Mouse (Mus musculus) forebrain, embryonic 15.5 days (tissue): ENCODE results near the gene Depdc1b. TPM values are rescaled to one million over a fixed set of nuclear protein-coding genes. Genes with fewer than 3 reads are reported as not detected.

ENCODE experiments used
- ATAC-seq: fragments of 200-750 bp; cut with Nextera tagmentation; replicated peaks from 2 replicates; pipeline ENCODE4 v1.8.0; 2017; ENCODE audit warnings: mild to moderate bottlenecking, moderate TSS enrichment, moderate library complexity
- H3K27ac ChIP-seq: fragments of 300-500 bp; sonication (generic); replicated peaks from 2 replicates; pipeline ENCODE4 v1.5.1; 2015; ENCODE audit warnings: mild to moderate bottlenecking, inconsistent platforms
- H3K27me3 ChIP-seq: fragments of 300-500 bp; sonication (generic); 2 replicates; pipeline ENCODE4 v1.6.1; 2015; ENCODE audit warnings: inconsistent platforms
- H3K36me3 ChIP-seq: fragments of 300-500 bp; sonication (generic); 2 replicates; pipeline ENCODE4 v1.6.1; 2015; ENCODE audit warnings: mild to moderate bottlenecking, inconsistent platforms
- H3K4me1 ChIP-seq: fragments of 300-500 bp; sonication (generic); 2 replicates; pipeline ENCODE4 v1.6.1; 2015; ENCODE audit warnings: inconsistent platforms
- H3K4me2 ChIP-seq: fragments of 300-500 bp; sonication (generic); replicated peaks from 2 replicates; pipeline ENCODE4 v1.6.1; 2015; ENCODE audit warnings: mild to moderate bottlenecking, inconsistent platforms
- H3K4me3 ChIP-seq: fragments of 300-500 bp; sonication (generic); 2 replicates; pipeline ENCODE4 v1.5.1; 2015; ENCODE audit warnings: mild to moderate bottlenecking, inconsistent platforms
- H3K9ac ChIP-seq: fragments of 300-500 bp; sonication (generic); replicated peaks from 2 replicates; pipeline ENCODE4 v1.6.1; 2015; ENCODE audit warnings: mild to moderate bottlenecking, inconsistent platforms
- H3K9me3 ChIP-seq: fragments of 300-500 bp; sonication (generic); 2 replicates; pipeline ENCODE4 v1.6.1; 2016; ENCODE audit warnings: inconsistent platforms
- WGBS: fragments of 180-500 bp; shearing (Covaris S2); methylation state at CpG from one replicate; pipeline ENCODE4 v1.1.7; 2015; ENCODE audit warnings: mixed read lengths; 5-methylcytosine and 5-hydroxymethylcytosine counted together
- polyA plus RNA-seq: library from polyadenylated mRNA; unstranded; fragments of >200 nt; fragmentation: Nextera tagmentation; extraction: Ambion mirVana; gene quantifications from 2 replicates; pipeline ENCODE4 v1.2.1, GENCODE M21; 2015

Gene Depdc1b
- polyA plus RNA-seq, 1 experiment from 2014 or later = 7.8 TPM

DNA sequence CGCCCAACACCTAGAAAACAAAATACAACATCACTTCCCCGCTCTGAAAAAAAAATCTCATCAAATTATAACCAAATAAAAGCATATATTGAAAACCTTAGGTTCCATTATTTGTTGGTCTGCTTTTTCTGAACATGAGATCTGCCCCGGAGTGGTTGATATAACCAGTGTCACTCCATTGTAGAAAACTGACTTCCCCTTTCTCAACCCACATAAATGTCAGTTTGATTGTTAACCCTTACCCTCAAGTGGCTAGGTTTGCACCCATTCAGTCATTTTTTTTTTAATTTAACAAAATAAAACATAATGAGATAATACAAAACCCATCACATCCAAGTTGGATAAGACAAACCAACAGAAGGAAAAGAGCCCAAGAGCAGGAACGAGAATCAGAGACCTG lies 25.8 kb upstream of the Depdc1b start:
- ATAC-seq = no peak
- H3K36me3 ChIP-seq = no peaks in the 10 kb centered on the region
- no peak overlapping the region for H3K4me2 ChIP-seq
- H3K4me1 ChIP-seq = no peaks in the 10 kb centered on the region
- H3K27ac ChIP-seq = no peak overlapping the region
- no peak overlapping the region for H3K4me3 ChIP-seq
- no peak overlapping the region for H3K9ac ChIP-seq
- 84% methylated on average over 4 of the region's 4 CpGs for WGBS
- H3K9me3 ChIP-seq = no peaks in the 10 kb centered on the region
- no peaks in the 10 kb centered on the region for H3K27me3 ChIP-seq

DNA sequence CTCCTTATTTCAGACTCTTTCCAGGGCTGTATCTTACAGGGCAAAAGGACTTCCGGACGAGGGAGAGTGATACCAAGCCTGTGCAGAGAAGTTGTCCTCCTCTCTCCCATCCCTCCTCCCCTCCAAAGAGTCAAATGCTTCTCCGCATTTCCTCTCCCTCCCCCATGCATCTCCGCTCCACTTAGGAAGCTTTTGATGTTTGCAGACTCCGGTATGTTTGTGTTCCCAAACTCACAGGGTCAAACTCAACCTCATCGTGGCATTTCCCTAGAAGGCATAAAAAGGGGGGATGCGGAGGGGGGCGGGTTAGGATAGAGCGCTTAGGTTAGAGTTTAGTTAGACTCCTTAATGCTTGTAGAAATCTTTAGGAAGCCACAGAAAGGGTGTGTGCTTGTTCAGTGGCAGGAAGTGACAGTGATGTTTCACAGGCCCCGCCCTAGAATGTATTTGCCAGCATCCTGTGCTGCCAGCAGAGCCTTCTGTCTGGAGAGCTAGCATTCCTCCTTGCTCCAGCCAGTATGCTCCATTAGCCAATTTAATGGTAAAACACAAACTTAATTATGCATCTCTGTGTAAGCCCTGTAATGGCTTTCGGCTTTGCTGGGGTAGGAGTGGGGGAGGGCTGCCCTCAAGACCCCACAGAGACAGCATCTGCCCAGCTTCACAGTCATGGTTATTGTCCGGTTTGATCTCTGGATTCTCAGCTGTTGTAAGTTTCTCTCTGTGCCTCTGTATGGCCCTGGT lies 18.6 kb upstream of the Depdc1b start:
- H3K9me3 ChIP-seq = no peaks in the 10 kb centered on the region
- 29% methylated on average over 12 of the region's 12 CpGs for WGBS
- no peak overlapping the region for H3K27ac ChIP-seq
- no peaks in the 10 kb centered on the region for H3K36me3 ChIP-seq
- no peak overlapping the region for H3K9ac ChIP-seq
- H3K4me3 ChIP-seq = peak overlapping the region; percentile 23
- peak overlapping the region; percentile 32 for H3K4me2 ChIP-seq
- peaks cover 12% of the 10 kb centered on the region for H3K4me1 ChIP-seq
- no peaks in the 10 kb centered on the region for H3K27me3 ChIP-seq
- peak; percentile 79 for ATAC-seq

GRCm38 (mm10) chr13:108298241-108298640 lies 17.9 kb upstream of the Depdc1b start:
- Histone ChIP-seq H3K4me3 (no peak overlapping the region), H3K27ac (no peak overlapping the region), H3K36me3 (no peaks in the 10 kb centered on the region), H3K27me3 (no peaks in the 10 kb centered on the region), H3K4me2 (no peak overlapping the region), H3K9me3 (no peaks in the 10 kb centered on the region), H3K4me1 (peaks cover 12% of the 10 kb centered on the region), H3K9ac (no peak overlapping the region)
- WGBS = 83% methylated on average over 5 of the region's 5 CpGs
- ATAC-seq = no peak

DNA sequence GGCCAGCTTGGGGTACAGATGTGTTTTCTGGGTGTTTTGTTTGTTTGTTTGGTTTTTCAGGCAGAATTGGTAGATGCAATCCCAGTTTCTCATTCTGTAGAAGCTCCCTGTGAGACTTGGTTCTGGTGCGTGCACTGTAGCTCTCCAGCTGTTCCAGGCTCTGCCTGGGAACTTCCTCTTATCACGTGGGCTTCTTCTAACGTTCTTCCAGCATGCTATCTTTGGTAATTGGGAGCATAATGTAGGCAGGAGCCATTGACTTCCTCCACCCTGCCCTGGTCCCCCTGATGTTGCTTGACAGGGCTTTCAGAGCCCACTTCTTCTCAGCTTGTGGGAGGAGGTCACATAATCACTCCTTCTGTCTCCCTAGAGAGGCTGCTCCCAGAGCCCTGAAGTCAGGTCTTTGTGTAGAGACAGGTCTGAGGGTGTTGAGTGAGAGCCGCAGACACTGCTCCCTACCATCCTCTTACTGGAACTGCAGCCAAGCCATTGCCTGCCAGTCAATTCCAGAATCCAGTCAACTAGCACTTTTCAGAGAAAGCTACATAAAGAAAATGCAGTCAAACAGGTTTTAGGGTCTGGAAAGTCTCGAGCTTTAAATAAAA lies 15.7 kb upstream of the Depdc1b start:
- no peak overlapping the region for H3K4me2 ChIP-seq
- H3K27ac ChIP-seq = no peak overlapping the region
- no peaks in the 10 kb centered on the region for H3K36me3 ChIP-seq
- H3K27me3 ChIP-seq = no peaks in the 10 kb centered on the region
- H3K9me3 ChIP-seq = no peaks in the 10 kb centered on the region
- H3K4me3 ChIP-seq = no peak overlapping the region
- peaks cover 12% of the 10 kb centered on the region for H3K4me1 ChIP-seq
- ATAC-seq = no peak
- no peak overlapping the region for H3K9ac ChIP-seq
- 25% methylated on average over 5 of the region's 5 CpGs for WGBS

DNA sequence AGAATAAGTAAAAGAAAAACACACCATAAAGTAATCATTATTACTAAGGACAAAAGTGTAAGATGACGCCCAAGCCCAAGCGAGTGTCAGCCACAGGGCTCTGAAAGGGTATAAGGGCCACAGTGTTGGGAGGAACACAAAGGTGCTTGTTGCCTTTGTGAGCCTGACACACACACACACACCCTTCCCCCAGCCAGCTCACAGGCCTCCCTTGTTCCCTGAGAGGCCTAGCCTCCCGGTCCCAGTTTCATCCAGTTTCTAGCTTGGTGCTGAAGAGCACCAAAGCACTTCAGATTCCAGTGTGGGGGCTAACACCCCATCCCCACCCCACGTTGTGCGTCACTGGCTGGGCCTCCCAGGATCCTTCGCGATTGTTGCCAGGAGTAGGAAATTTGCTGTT lies 14.7 kb upstream of the Depdc1b start:
- no peak overlapping the region for H3K4me3 ChIP-seq
- no peaks in the 10 kb centered on the region for H3K9me3 ChIP-seq
- peaks cover 12% of the 10 kb centered on the region for H3K4me1 ChIP-seq
- H3K4me2 ChIP-seq = no peak overlapping the region
- H3K27me3 ChIP-seq = no peaks in the 10 kb centered on the region
- no peak overlapping the region for H3K27ac ChIP-seq
- 32% methylated on average over 7 of the region's 7 CpGs for WGBS
- no peaks in the 10 kb centered on the region for H3K36me3 ChIP-seq
- ATAC-seq = peak; percentile 52; the same call in 1 of the 2 replicates
- no peak overlapping the region for H3K9ac ChIP-seq

- no peaks in the 10 kb centered on the region for H3K36me3 ChIP-seq
- H3K27me3 ChIP-seq = no peaks in the 10 kb centered on the region
- WGBS = 66% methylated on average over 7 of the region's 7 CpGs
- H3K4me3 ChIP-seq = no peak overlapping the region
- H3K9ac ChIP-seq = no peak overlapping the region
- no peak overlapping the region for H3K27ac ChIP-seq
- H3K9me3 ChIP-seq = no peaks in the 10 kb centered on the region
- no peak overlapping the region for H3K4me2 ChIP-seq
- ATAC-seq = no peak
- H3K4me1 ChIP-seq = peaks cover 3% of the 10 kb centered on the region; the same call in 1 of the 2 replicates
Measured at GRCm38 (mm10) chr13:108302957-108303675, 13.0 kb upstream of the Depdc1b start.

- 87% methylated on average over 1 of the region's 1 CpGs for WGBS
Measured at GRCm38 (mm10) chr13:108303841-108304240, 12.3 kb upstream of the Depdc1b start.

DNA sequence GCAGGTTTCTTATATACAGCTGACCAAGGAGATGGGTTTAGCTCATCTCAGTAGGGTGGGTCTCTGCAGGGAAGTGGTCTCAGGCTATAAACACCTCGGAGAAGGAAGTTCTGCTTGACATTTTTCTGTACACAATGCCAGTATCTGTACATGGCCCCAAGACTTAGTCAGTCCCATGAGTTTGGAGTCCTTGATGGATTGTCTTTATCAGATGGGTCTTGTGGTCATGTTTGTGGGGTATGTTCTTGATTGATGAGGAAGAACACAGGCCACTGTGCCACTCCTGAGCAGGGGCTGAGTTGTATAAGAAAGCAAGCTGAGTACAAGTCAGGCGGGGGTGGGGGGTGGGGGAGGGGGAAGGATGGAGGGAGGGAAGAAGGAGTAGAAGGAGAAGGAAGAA lies 11.5 kb upstream of the Depdc1b start:
- Histone ChIP-seq H3K4me3 (no peak overlapping the region), H3K27me3 (no peaks in the 10 kb centered on the region), H3K36me3 (no peaks in the 10 kb centered on the region), H3K9me3 (no peaks in the 10 kb centered on the region), H3K4me1 (peaks cover 3% of the 10 kb centered on the region; the same call in 1 of the 2 replicates), H3K27ac (no peak overlapping the region), H3K4me2 (no peak overlapping the region), H3K9ac (no peak overlapping the region)
- 56% methylated on average over 2 of the region's 2 CpGs for WGBS
- no peak for ATAC-seq

More at GRCm38 (mm10) chr13:108303841-108304240, 12.3 kb upstream of the Depdc1b start:
- H3K27me3 ChIP-seq = no peaks in the 10 kb centered on the region
- no peaks in the 10 kb centered on the region for H3K36me3 ChIP-seq
- H3K27ac ChIP-seq = no peak overlapping the region
- no peak for ATAC-seq
- no peak overlapping the region for H3K4me3 ChIP-seq
- H3K4me2 ChIP-seq = no peak overlapping the region
- H3K9ac ChIP-seq = no peak overlapping the region
- H3K9me3 ChIP-seq = no peaks in the 10 kb centered on the region
- H3K4me1 ChIP-seq = peaks cover 3% of the 10 kb centered on the region; the same call in 1 of the 2 replicates

- no peaks in the 10 kb centered on the region for H3K36me3 ChIP-seq
- peak overlapping the region; percentile 92 for H3K4me2 ChIP-seq
- WGBS = under 1% methylated on average over 32 of the region's 32 CpGs
- ATAC-seq = peak; percentile 57; the same call in 1 of the 2 replicates
- H3K4me1 ChIP-seq = peaks cover 14% of the 10 kb centered on the region
- no peaks in the 10 kb centered on the region for H3K9me3 ChIP-seq
- H3K27ac ChIP-seq = no peak overlapping the region
- peak overlapping the region; percentile 74 for H3K9ac ChIP-seq
- no peaks in the 10 kb centered on the region for H3K27me3 ChIP-seq
- peak overlapping the region; percentile 64 for H3K4me3 ChIP-seq
Measured at GRCm38 (mm10) chr13:108316487-108316903, 363 bp downstream of the Depdc1b start.

GRCm38 (mm10) chr13:108317414-108317813 lies 1.3 kb downstream of the Depdc1b start:
- H3K4me1 ChIP-seq = peaks cover 14% of the 10 kb centered on the region
- H3K4me2 ChIP-seq = peak overlapping the region; percentile 92; the same call in 1 of the 2 replicates
- WGBS = 87% methylated on average over 2 of the region's 2 CpGs
- H3K36me3 ChIP-seq = no peaks in the 10 kb centered on the region
- H3K9me3 ChIP-seq = no peaks in the 10 kb centered on the region
- no peak overlapping the region for H3K27ac ChIP-seq
- 0 out of 2 replicates have a peak overlapping the region, but pooled peaks have one; percentile 64 for H3K4me3 ChIP-seq
- no peak for ATAC-seq
- H3K9ac ChIP-seq = no peak overlapping the region
- H3K27me3 ChIP-seq = no peaks in the 10 kb centered on the region

GRCm38 (mm10) chr13:108319028-108319427 lies 2.9 kb downstream of the Depdc1b start:
- WGBS = 96% methylated on average over 8 of the region's 8 CpGs
- H3K9ac ChIP-seq = no peak overlapping the region
- no peaks in the 10 kb centered on the region for H3K36me3 ChIP-seq
- peaks cover 14% of the 10 kb centered on the region for H3K4me1 ChIP-seq
- ATAC-seq = no peak
- H3K4me2 ChIP-seq = no peak overlapping the region
- no peak overlapping the region for H3K4me3 ChIP-seq
- H3K9me3 ChIP-seq = no peaks in the 10 kb centered on the region
- no peaks in the 10 kb centered on the region for H3K27me3 ChIP-seq
- H3K27ac ChIP-seq = no peak overlapping the region

DNA sequence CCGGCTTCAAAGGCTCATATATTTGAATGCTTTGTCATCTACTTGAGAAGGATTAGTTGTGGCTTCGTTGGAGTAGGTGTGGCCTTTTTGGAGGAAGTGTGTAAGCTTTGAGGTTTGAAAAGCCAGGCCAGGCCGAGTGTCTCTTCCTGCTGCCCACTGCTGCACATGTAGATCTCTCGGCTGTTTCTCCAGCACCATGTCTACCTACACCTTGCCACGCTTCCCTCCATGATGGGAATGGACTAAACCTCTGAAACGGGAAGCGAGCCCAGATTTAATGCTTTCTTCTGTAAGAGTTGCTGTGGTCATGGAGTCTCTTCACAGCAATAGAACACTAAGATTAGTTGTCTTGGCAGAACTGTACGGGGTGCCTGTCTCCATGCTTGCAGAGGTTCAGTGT lies 4.1 kb downstream of the Depdc1b start:
- Histone ChIP-seq H3K9ac (no peak overlapping the region), H3K36me3 (no peaks in the 10 kb centered on the region), H3K27me3 (no peaks in the 10 kb centered on the region), H3K4me3 (no peak overlapping the region), H3K27ac (no peak overlapping the region), H3K4me1 (peaks cover 14% of the 10 kb centered on the region), H3K9me3 (no peaks in the 10 kb centered on the region), H3K4me2 (no peak overlapping the region)
- ATAC-seq = no peak
- WGBS = 89% methylated on average over 8 of the region's 8 CpGs
